Mouse (Mus musculus) monocyte, adult 5-6 weeks (primary cell): Measurements from ENCODE around the gene Zfp28. TPM values are rescaled to one million over a fixed set of nuclear protein-coding genes. Genes with fewer than 3 reads are reported as not detected.
A peak's percentile ranks its signal among the peaks of the same experiment; 100 is the strongest.
"Not testable (repeated sequence)": the region's sequence is repeated elsewhere in the genome, so short reads cannot be mapped to it uniquely, and the experiment has no call there.

ENCODE experiments used
- ATAC-seq: fragments of 153-309, 156-312 bp; replicated peaks from 2 replicates; pipeline ENCODE4 v1.8.0; 2017; ENCODE audit warnings: mild to moderate bottlenecking; ENCODE audit not compliant: low TSS enrichment, insufficient number of reproducible peaks, severe bottlenecking, poor library complexity, low FRiP score
- total RNA-seq: library from RNA; stranded (forward); fragments of 200-1000, 200-491, 200-594 nt; gene quantifications from 3 replicates; pipeline ENCODE4 v1.2.3, GENCODE M21; 2017

The Zfp28 gene
- total RNA-seq, result 1.6 to 3.7 TPM (median 2.9 TPM) in 3 replicates

GRCm38 (mm10) chr7:6383044-6383455 is at the start of gene Zfp28:
Gene Zfp28, plus strand, starts transcription at chr7:6383295.
- peak; percentile 93 for ATAC-seq

GRCm38 (mm10) chr7:6339865-6340264 is 43.2 kb upstream of the Zfp28 start:
- ATAC-seq, result no peak

- no peak for ATAC-seq
Measured at GRCm38 (mm10) chr7:6343501-6344071, 39.5 kb upstream of the Zfp28 start, which contains the start of gene Gm3854. Gene Gm3854, plus strand, starts transcription at chr7:6343759.

- no peak for ATAC-seq
Measured at GRCm38 (mm10) chr7:6344124-6344523, 39.0 kb upstream of the Zfp28 start.

- ATAC-seq, result no peak
Measured at GRCm38 (mm10) chr7:6358121-6358520, 25.0 kb upstream of the Zfp28 start.

GRCm38 (mm10) chr7:6358937-6359590 is 24.0 kb upstream of the Zfp28 start:
- no peak for ATAC-seq

GRCm38 (mm10) chr7:6360477-6361060 is 22.5 kb upstream of the Zfp28 start:
- ATAC-seq, result no peak

GRCm38 (mm10) chr7:6361756-6362155 is 21.3 kb upstream of the Zfp28 start:
- no peak for ATAC-seq

GRCm38 (mm10) chr7:6362268-6363046 is 20.6 kb upstream of the Zfp28 start:
- ATAC-seq, result peak; percentile 86

- peak; percentile 52 for ATAC-seq
Measured at GRCm38 (mm10) chr7:6363047-6363488, 20.0 kb upstream of the Zfp28 start, which contains the start of gene Zfp78. Gene Zfp78, plus strand, starts transcription at chr7:6363280.

GRCm38 (mm10) chr7:6364761-6365160 is 18.3 kb upstream of the Zfp28 start:
- ATAC-seq, result no peak

GRCm38 (mm10) chr7:6367185-6367584 is 15.9 kb upstream of the Zfp28 start:
- no peak for ATAC-seq

- not testable (repeated sequence) for ATAC-seq
Measured at GRCm38 (mm10) chr7:6368146-6368545, 14.9 kb upstream of the Zfp28 start.

GRCm38 (mm10) chr7:6369460-6369859 is 13.6 kb upstream of the Zfp28 start:
- ATAC-seq, result no peak

GRCm38 (mm10) chr7:6372993-6373392 is 10.1 kb upstream of the Zfp28 start:
- ATAC-seq, result no peak

- no peak for ATAC-seq
Measured at GRCm38 (mm10) chr7:6378441-6378840, 4.7 kb upstream of the Zfp28 start.

GRCm38 (mm10) chr7:6381431-6381830 is 1.7 kb upstream of the Zfp28 start:
- ATAC-seq, result no peak

GRCm38 (mm10) chr7:6384011-6384410 is 916 bp downstream of the Zfp28 start:
- no peak for ATAC-seq

- no peak for ATAC-seq
Measured at GRCm38 (mm10) chr7:6386995-6387394, 3.9 kb downstream of the Zfp28 start.
